Mouse (Mus musculus) v-Abl transformed pro-B cells (cell line): ENCODE results near the gene Mrpl10.

Experiments used
- in situ Hi-C, 2 experiments: fragments of 400-800 bp; cut with MboI; formaldehyde crosslinking; loops; one replicate each; pipeline ENCODE4 v1.15.1; 2025; ENCODE audit not compliant: unreplicated experiment in 2 of 2

Gene Mrpl10

GRCm38 (mm10) chr11:97063921-97064295 is 22.5 kb downstream of the Mrpl10 start:
- in situ Hi-C loops, result loop anchor here in 1 of 2 experiments (25.0 kb wide), 1 partner anchor 777 kb away; the partner anchor contains the start of genes Hoxb6, Hoxb7 and Hoxb8

- in situ Hi-C loops, result loop anchor here in 1 of 2 experiments (25.0 kb wide), 1 partner anchor 778 kb away; the partner anchor contains the start of genes Hoxb6, Hoxb7 and Hoxb8
Measured at GRCm38 (mm10) chr11:97065538-97066295, 24.4 kb downstream of the Mrpl10 start.

GRCm38 (mm10) chr11:97066656-97067360 is 25.4 kb downstream of the Mrpl10 start:
- in situ Hi-C loops, result loop anchor here in 1 of 2 experiments (25.0 kb wide), 1 partner anchor 780 kb away; the partner anchor contains the start of genes Hoxb6, Hoxb7 and Hoxb8

- in situ Hi-C loops, result loop anchor here in 1 of 2 experiments (25.0 kb wide), 1 partner anchor 782 kb away; the partner anchor contains the start of genes Hoxb6, Hoxb7 and Hoxb8
Measured at GRCm38 (mm10) chr11:97069333-97069732, 28.0 kb downstream of the Mrpl10 start.

- in situ Hi-C loops, result loop anchor here in 1 of 2 experiments (25.0 kb wide), 1 partner anchor 782 kb away; the partner anchor contains the start of genes Hoxb6, Hoxb7 and Hoxb8
Measured at GRCm38 (mm10) chr11:97069770-97070169, 28.4 kb downstream of the Mrpl10 start.

DNA sequence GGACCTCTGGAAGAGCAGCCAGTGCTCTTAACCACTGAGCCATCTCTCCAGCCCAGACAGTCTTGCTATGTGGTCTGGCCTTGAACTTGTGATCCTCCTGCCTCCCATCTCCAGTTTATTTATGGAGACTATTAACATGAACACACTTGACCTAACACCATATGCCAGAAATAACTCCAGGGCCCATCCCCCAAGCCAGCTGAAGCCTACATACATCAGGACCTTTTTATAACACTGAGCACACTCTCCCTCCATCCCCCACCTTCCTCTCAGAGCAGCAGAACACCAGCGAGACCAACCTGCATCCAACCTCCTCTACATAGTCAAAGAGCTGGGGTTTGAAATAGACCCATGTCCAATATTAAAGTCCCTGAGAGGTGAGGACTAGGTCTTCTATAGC is 29.8 kb downstream of the Mrpl10 start:
- in situ Hi-C loops, result loop anchor here in 1 of 2 experiments (25.0 kb wide), 1 partner anchor 784 kb away; the partner anchor contains the start of genes Hoxb6, Hoxb7 and Hoxb8

DNA sequence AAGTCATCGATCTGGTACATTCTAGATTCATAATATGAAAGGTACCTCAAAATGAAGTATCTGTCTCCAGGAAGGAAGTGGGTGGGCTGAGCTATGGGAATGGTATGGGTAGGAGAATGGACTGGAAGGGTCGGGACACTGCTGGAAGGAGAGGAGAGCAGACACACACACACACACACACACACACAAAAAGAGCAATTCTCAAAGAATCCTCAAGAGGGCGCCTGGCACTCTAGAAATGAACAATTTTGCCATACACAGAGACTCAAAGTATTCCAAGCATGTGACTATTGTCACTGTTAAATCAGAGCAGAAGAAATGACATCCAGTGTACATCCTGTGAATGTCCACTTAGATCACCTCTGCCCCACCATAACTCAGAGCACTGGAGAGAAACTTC is 31.2 kb downstream of the Mrpl10 start:
- in situ Hi-C loops, result loop anchor here in 1 of 2 experiments (25.0 kb wide), 1 partner anchor 785 kb away; the partner anchor contains the start of genes Hoxb6, Hoxb7 and Hoxb8

- in situ Hi-C loops, result loop anchor here in 1 of 2 experiments (25.0 kb wide), 1 partner anchor 787 kb away; the partner anchor contains the start of genes Hoxb6, Hoxb7 and Hoxb8
Measured at GRCm38 (mm10) chr11:97074235-97074634, 32.9 kb downstream of the Mrpl10 start.

- in situ Hi-C loops, result no loop called here
Measured at GRCm38 (mm10) chr11:97078751-97079150, 37.4 kb downstream of the Mrpl10 start.

DNA sequence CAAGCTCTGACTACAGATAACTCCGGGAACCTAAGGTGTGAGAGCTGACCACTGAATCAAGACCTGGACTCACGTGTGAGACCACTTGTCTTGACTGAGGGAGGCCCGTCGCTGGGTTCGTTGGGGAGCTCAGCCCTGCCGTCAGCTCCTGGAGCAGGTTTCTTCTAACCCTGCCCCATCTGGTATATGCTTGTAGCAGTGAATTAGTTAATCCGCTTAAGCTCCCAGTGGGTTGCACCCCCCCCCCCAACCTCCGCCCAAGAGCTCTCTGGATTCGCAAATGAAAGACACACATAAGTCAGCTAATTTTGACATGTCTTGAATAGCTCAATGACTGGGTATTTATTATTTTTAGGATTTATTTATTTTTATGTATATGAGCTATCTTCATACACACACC is 38.9 kb downstream of the Mrpl10 start:
- in situ Hi-C loops, result no loop called here

DNA sequence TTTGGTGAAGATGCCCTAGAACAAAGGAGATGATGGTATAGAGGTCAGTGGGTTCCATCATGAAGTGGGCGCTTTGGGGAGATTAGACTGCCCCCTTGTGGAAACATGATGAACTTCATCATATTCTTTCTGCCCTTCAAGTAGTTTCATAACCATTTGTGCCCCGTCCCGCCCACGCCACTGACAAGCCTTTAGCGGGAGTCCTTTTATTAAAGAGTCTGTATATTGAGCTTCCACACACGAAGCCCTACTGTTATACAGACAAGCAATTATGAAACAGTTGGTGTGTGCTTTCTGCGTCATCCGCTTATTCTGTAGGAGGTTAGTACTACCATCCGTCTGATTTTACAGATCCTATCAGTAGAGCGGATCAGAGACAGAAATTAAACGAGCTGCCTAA is 41.6 kb downstream of the Mrpl10 start:
- in situ Hi-C loops, result no loop called here

DNA sequence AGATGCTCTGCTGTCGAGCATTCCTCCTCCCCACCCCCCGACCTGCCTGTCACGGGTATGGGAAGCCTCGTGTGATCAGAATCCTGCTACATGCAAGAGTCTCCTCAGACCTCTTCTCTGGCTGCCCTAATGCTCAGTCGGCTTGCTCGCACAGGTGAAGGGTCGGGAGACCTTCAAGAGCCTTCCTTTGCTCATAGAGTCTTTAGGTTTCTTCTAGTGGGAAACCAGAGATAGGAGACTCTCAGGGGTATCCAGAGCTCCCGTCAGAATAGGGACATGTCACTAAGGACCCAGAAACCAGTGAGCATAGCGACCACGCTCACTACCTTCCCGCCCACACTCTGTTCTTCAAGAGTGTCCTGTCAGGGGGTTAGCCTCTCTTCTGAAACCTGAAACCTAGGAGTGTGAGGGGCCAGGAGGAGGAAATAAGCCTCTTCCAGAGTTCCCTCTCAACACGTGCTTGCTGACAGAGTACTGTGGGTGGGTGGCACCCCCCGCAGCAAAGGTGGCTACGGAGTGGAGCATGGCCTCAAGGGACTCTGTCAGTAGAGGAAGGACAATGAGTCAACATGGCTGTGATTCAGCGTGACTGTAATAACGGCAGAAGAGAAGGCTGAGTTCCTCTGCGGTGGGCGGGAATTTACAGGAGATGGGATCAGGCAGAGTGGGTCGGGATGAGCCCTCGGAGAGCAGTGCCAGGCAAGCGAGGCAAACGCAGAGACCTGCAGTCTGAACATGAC is 42.2 kb downstream of the Mrpl10 start:
- in situ Hi-C loops, result no loop called here

GRCm38 (mm10) chr11:97084821-97085505 is 43.6 kb downstream of the Mrpl10 start:
- in situ Hi-C loops, result no loop called here

GRCm38 (mm10) chr11:97086365-97086764 is 45.0 kb downstream of the Mrpl10 start:
- in situ Hi-C loops, result no loop called here

DNA sequence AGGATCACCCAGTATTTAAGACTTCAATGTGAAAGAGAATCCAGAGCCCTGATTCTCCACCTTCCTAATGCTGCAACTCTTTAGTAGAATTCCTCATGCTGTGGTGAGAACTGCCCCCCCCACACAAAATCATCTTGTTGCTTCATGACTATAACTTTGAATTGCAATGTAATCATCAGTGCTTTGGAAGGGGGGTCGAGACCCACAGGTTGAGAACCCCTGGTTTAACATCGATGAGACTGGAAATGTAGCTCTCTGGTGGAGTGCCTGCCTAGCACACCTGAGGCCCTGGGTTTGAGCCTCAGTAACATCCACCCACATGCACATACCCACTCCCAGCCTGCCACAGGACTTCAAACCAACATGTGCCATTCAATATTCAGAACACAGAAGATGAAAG is 53.2 kb downstream of the Mrpl10 start:
- in situ Hi-C loops, result no loop called here

- in situ Hi-C loops, result no loop called here
Measured at GRCm38 (mm10) chr11:97098791-97099190, 57.4 kb downstream of the Mrpl10 start.
